In the genomic region with DNA sequence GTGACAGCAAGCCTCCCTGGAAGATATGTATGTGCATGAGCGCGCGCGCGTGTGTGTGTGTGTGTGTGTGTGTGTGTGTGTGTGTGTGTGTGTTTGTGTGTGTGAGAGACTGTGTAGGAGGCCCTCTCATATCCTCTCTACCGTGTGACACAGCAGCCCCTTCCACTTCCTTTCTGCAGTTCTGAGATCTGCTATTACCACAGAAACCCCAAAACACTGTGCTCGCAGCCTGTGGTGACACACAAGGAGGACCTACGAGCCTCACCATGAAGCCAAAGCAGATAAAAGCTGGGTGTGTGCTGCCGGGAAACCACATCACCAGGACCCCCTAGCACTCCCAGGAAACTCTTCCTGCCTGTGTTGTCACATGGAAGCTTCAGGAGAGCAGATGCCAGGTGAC, we compare ENCODE assay signal across 12 mouse cellular contexts. TPM values are rescaled to one million over a fixed set of nuclear protein-coding genes. Genes with fewer than 3 reads are reported as not detected.
DNase-seq lines count a peak whose midpoint lies in the region; ATAC-seq and TF ChIP-seq lines count a peak whose summit lies in the region.
"Had no signal": no experiment of that assay in that cellular context is flagged by ENCODE, and none has a peak within 500 bp of the region (broad histone marks: within the 10 kb centered on the region; RNA-seq: fewer than 3 reads in every experiment).

No protein-coding gene starts in this region.

- TF ChIP-seq CTCF in lung, adult 2 months (IDR thresholded peaks at IDR 0.05; ENCODE audit: insufficient read depth, low read length), result no peak

- H3K27ac ChIP-seq in heart, embryonic 10.5 days, result no peak overlapping the region
- H3K27ac ChIP-seq: hindbrain, embryonic 15.5 days had no signal

- no peaks in the 10 kb centered on the region for H3K9me3 ChIP-seq in heart, embryonic 10.5 days
- H3K9me3 ChIP-seq: hindbrain, embryonic 15.5 days had no signal

- no peak overlapping the region for H3K4me3 ChIP-seq in heart, embryonic 10.5 days
- no peak overlapping the region for H3K4me3 ChIP-seq in lung, adult 2 months (replicated peaks; ENCODE audit: extremely low read depth, low read depth, low read length)
- H3K4me3 ChIP-seq: hindbrain, embryonic 15.5 days had no signal

- WGBS in heart, embryonic 10.5 days, result 79% methylated on average over 9 of the region's 9 CpGs
- WGBS in lung, adult 2 months, result 74% methylated on average over 9 of the region's 9 CpGs

- peak; percentile 42 for DNase-seq in heart, embryonic 10.5 days (ENCODE audit: low spot score)
- no peak for DNase-seq in heart, adult 9 months (ENCODE audit: low spot score in 2 of 2)
- peak; percentile 69 for DNase-seq in thymus, postnatal 25 days
- DNase-seq in cerebellum, postnatal 10 days, result no peak
- DNase-seq in lung, adult 2 months, result no peak
- DNase-seq: heart, adult 18-20 months; kidney, postnatal 25 days had no signal

- TF ChIP-seq POLR2A in lung, adult 2 months (IDR thresholded peaks at IDR 0.05; ENCODE audit: borderline replicate concordance, extremely low read depth, low read depth, low read length), result no peak

- peaks cover 7% of the 10 kb centered on the region; the same call in 1 of the 2 replicates for H3K4me1 ChIP-seq in heart, embryonic 10.5 days
- peaks cover 3% of the 10 kb centered on the region; the same call in 1 of the 2 replicates for H3K4me1 ChIP-seq in lung, adult 2 months (ENCODE audit: control insufficient read depth, insufficient read depth, low read length)
- H3K4me1 ChIP-seq: hindbrain, embryonic 15.5 days had no signal

- ATAC-seq in common myeloid progenitor, adult 5-6 weeks (replicated peaks; ENCODE audit: low read depth, poor library complexity, severe bottlenecking), result peak; percentile 97
- peak; percentile 74 for ATAC-seq in megakaryocyte-erythroid progenitor cell, adult 5-6 weeks (replicated peaks; ENCODE audit: low FRiP score, low TSS enrichment, poor library complexity, severe bottlenecking)
- no peak for ATAC-seq in erythroblast, adult 5-6 weeks (replicated peaks; ENCODE audit: low FRiP score, poor library complexity, severe bottlenecking)
- ATAC-seq: forebrain, embryonic 16.5 days had no signal

- H3K36me3 ChIP-seq in heart, embryonic 10.5 days, result no peaks in the 10 kb centered on the region
- H3K36me3 ChIP-seq: hindbrain, embryonic 15.5 days had no signal

- no peaks in the 10 kb centered on the region for H3K27me3 ChIP-seq in heart, embryonic 10.5 days (ENCODE audit: insufficient read depth, poor library complexity, severe bottlenecking)
- H3K27me3 ChIP-seq: hindbrain, embryonic 15.5 days had no signal

RNA-seq across cellular contexts. Expression of gene Csgalnact2, which starts 28.1 kb away (rescaled TPM):
- polyA plus RNA-seq in heart, embryonic 10.5 days (2016; fragmentation: Nextera tagmentation; extraction: Ambion mirVana), result 7.3 and 10.5 TPM in 2 replicates
- 139 and 145 TPM in 2 replicates for total RNA-seq in common myeloid progenitor, adult 5-6 weeks (2017)
- 34.2 and 37.1 TPM in 2 replicates for total RNA-seq in megakaryocyte-erythroid progenitor cell, adult 5-6 weeks (2014; fragmentation: Nextera tagmentation)
- total RNA-seq in megakaryocyte-erythroid progenitor cell, adult 5-6 weeks (2017), result 71.7 and 117 TPM in 2 replicates
- 37.6 and 63.2 TPM in 2 replicates for total RNA-seq in erythroblast, adult 5-6 weeks (2015; ENCODE audit: low replicate concordance)
- total RNA-seq in erythroblast, adult 5-6 weeks (2017; ENCODE audit: low replicate concordance), result 42.8 and 43.2 TPM in 2 replicates
- 8.0 and 10.7 TPM in 2 replicates for polyA plus RNA-seq in lung, adult 2 months (2012; rRNA removed)

RNA-seq across cellular contexts. Expression of gene Ret, which starts 30.5 kb away (rescaled TPM):
- polyA plus RNA-seq in heart, embryonic 10.5 days (2016; fragmentation: Nextera tagmentation; extraction: Ambion mirVana), result 0.06 and 1.3 TPM in 2 replicates
- not detected in 2 replicates for total RNA-seq in common myeloid progenitor, adult 5-6 weeks (2017)
- total RNA-seq in megakaryocyte-erythroid progenitor cell, adult 5-6 weeks (2014; fragmentation: Nextera tagmentation), result not detected in 2 replicates
- not detected in 2 replicates for total RNA-seq in megakaryocyte-erythroid progenitor cell, adult 5-6 weeks (2017)
- not detected in 2 replicates for total RNA-seq in erythroblast, adult 5-6 weeks (2015; ENCODE audit: low replicate concordance)
- not detected in 2 replicates for total RNA-seq in erythroblast, adult 5-6 weeks (2017; ENCODE audit: low replicate concordance)
- 1.6 and 1.8 TPM in 2 replicates for polyA plus RNA-seq in lung, adult 2 months (2012; rRNA removed)

Comparison
In these comparisons a context has a peak if more than half of its experiments do, and no peak if none do; other contexts are left out.
1. DNase-seq: peak in heart, embryonic 10.5 days (single experiment) and thymus, postnatal 25 days (single experiment); none in heart, adult 9 months (0 of 2), cerebellum, postnatal 10 days (0 of 2) and lung, adult 2 months (single experiment).